Mouse (Mus musculus) neutrophil, adult 59 days (primary cell): ENCODE measurements around the gene Polq. TPM values are rescaled to one million over a fixed set of nuclear protein-coding genes. Genes with fewer than 3 reads are reported as not detected.

Source experiments
- total RNA-seq, 2 experiments: library from RNA; stranded (reverse); gene quantifications; 1 replicate in 1 of 2; 2 replicates in 1 of 2; pipeline ENCODE4 v1.2.4; 2023

Polq gene
- 10 to 100 TPM in 1 of 2 experiments, 1 to 10 TPM in 1; 9.5 to 10.2 TPM for total RNA-seq

DNA sequence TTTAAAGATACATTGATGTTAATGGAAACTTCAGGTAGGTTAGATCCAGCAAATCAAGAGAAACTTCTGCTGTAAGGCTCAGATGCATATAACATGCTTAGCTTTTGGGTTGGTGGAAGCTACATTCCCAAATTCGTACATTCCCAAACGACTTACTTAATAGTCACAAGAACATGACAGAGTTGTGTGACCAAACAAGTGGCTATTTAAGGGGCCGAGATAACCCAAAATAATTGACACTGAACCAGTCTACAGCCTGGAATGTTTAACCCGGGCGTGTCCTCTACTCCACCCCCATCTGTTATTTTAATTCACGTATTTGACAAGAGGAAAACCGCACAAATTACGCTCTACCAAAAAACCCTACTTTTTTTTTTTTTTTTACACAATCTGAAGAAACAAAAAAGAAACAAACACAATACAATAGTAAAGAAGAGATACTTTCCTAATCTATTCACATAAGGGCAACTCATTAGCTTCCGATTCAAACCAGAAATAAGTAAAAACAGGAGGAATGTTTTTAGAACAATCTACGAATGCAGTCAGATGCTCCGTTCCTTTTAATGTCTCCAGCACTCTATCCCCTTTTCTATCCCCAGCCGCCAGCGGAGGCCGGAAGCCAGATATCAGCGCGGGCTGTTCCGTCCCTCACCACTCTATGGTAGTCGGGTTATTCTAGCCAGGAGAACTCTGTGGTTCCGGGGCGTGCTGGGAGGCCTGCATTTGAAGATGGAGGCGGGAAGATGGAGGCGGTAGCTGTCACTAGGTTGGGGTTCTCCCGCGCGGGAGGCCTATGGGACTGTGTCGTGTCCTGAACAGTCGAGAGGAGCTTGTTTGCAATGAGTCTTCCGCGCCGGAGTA lies at the start of gene Polq:
Gene Polq, plus strand, starts transcription at position 726 of the 861 bp plus-strand sequence.

GRCm38 (mm10) chr16:36989999-36990625 lies 21.5 kb upstream of the Polq start, which contains the start of gene Fbxo40:
Gene Fbxo40, minus strand, starts transcription at chr16:36990467.

Other genes with a start within 250 kb of the Polq start
- gene Slc15a2, start 226.8 kb upstream of the Polq start, total RNA-seq, result 1 to 10 TPM; 4.2 to 6.1 TPM
- gene Iqcb1, start 183.4 kb upstream of the Polq start, total RNA-seq, result 1 to 10 TPM; 7.5 to 7.8 TPM
- 1 to 10 TPM; 1.9 to 3.3 TPM for gene Eaf2, start 136.8 kb upstream of the Polq start, total RNA-seq
- gene Golgb1, start 136.6 kb upstream of the Polq start, total RNA-seq, result 10 to 100 TPM; 25.5 to 26.8 TPM
- 100 to 1,000 TPM; 434 to 439 TPM for gene Hcls1, start 76.8 kb upstream of the Polq start, total RNA-seq
- under 1 TPM in 1 of 2 experiments, not detected in 1; 0.40 TPM for gene Fbxo40, start 21.3 kb upstream of the Polq start, total RNA-seq